Mouse (Mus musculus) ovary, postnatal 10 days (tissue): ENCODE measurements at regions not wholly inside any gene's neighbourhood (a gene's known extent, or its start where the extent isn't known, plus 50 kb on each side); places are given as distances from the start of the nearest gene placed in this dataset.
"Not testable (repeated sequence)": the region's sequence is repeated elsewhere in the genome, so short reads cannot be mapped to it uniquely, and the experiment has no call there.

Experiments
- DNase-seq: peaks from one replicate; pipeline ENCODE4 v3.0.0; 2022; ENCODE audit warnings: low spot score

DNA sequence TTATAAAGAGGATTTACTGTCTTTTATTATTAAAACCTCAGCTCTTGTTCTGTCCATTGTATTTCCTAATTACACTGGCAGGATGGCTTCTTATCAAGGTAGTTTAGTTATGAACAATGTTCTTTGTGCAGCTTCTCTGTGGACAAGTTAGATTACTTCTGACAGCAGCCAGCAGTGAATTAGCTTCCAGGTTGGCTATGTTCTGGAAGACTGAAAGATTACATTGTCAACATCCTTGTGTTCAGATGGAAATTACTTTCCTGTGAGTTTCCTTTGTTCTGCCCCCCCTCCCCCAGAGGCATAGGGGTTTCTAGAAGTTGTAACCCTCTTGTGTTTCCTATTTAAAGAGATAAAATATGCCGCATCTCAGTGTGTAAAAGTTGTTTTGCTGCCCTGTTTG, 846.1 kb downstream of the Car8 start:
- DNase-seq = no peak

GRCm38 (mm10) chr4:7391596-7391995, 847.2 kb downstream of the Car8 start:
- DNase-seq = no peak

DNA sequence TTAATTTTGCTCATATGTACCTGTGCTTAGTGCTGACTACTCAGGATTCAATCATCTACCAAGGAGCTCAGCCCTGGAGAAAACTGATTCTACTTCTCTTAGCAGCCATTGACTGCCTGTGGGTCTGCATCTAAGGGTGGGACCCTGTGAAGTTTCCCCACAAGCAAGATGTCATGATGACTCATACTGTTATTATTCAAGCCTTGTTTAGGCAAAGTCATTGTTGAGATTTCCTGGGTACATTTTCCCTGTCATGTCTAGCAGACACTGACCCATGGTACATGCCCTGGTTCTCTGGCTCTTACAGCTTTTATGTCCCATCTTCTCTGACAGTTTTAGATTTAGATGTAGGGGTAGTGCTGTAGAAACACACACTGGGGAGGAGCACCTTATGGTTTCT, 853.8 kb downstream of the Car8 start:
- no peak for DNase-seq

GRCm38 (mm10) chr4:7379996-7380395, 858.8 kb downstream of the Car8 start:
- DNase-seq = no peak

DNA sequence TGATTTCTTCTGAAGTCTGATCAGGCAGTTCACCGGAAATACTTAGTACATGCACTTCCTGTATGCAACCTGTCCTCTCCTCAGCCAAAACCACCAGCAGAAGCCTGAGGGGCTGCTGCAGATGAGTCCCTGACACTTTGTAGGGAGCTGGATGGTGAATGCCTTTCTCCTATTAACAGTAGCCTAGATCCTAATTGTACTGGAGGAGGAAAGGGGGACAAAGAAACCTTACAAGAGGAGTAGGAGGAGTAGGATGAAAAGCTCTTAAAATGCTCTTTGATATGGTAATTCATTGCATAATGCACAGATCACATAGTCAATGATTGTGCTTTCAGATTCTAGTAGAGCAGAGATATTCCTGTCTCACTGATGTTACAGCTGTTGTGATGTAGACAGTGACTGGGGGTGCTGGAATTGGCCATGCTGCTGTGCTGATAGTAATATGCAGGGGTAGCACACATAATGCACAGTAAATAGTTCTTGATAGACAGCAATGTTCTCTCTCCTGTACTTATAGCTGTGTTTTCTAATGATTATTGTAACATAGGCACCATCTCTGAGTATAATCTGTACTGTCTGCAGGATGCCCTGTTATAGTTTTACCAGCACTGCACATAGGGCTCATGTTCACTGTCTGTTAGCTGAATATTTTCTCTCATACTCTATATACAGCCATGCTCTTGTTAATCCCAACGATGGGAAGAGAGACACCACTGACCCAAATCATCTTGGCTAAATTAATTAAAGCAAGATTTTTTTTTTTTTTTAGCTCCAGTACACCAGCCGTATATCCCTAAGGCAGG, 874.4 kb downstream of the Car8 start:
- no peak for DNase-seq

- no peak for DNase-seq
These were observed 875.3 kb downstream of the Car8 start for GRCm38 (mm10) chr4:7363508-7363907.

- no peak for DNase-seq
These were observed 882.6 kb downstream of the Car8 start for GRCm38 (mm10) chr4:7356202-7356601.

DNA sequence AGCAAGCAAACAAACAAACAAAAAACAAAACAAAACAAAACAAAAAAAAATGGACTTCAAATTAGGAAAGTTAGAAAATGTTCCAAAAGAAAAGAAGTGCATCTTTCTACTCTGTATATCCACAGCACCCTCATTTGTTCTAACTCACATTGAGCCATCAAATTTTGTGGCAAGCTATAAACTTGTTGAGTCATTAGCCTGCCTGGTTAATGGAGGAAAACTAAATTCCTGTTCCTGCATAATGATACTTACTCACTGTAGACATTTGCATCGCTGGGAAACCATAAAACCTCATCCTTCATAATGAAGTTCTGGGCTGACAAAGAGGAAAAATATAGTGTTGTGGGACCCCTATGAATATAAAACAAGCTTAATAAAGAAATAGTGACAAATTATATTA, 891.5 kb downstream of the Car8 start:
- DNase-seq = no peak

DNA sequence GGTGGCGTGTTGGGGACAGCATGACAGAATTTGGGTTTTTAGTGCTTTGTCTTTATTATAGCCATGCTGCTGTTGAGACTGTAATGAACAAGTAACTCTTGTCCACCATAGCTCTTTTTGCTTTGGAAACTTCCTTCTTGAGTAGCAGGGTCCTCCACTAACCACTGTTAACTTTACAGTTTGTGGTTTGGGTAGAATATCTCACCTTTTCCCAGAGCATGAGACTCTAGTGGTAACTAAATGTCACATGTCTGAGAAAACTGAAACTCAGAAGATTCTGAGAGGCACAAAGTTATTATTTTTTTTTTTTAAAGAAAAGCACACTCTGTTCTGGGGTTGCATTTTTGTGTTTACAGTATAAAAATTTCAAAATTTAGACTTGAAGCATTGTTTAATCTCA, 897.7 kb downstream of the Car8 start:
- DNase-seq = no peak

GRCm38 (mm10) chr4:7314261-7314660, 924.6 kb downstream of the Car8 start:
- no peak for DNase-seq

GRCm38 (mm10) chr4:7313219-7313618, 925.6 kb downstream of the Car8 start:
- no peak for DNase-seq

DNA sequence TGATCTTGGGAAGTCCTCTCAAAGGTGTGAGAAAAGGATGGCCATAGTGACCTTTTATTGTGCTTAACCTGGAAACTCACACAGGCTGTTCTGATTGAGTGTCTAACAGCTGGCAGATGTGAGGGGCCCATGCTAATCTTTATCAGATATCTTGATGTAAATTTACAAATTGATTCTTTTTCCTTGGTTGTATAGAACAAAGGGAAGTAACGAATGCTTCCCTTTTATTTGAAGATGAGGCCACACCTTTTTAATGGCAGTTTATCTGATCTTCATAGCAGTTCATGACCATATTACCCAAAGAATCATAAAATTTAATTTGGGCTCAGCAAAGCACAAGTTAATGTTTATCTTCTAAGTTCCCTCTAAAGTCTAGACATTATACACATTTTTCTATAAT, 926.7 kb downstream of the Car8 start:
- DNase-seq = no peak

- DNase-seq = no peak
These were observed 969.8 kb downstream of the Car8 start for GRCm38 (mm10) chr4:7269047-7269446.

- DNase-seq = no peak
These were observed 982.4 kb downstream of the Car8 start for GRCm38 (mm10) chr4:7256486-7256885.

GRCm38 (mm10) chr4:7253616-7254015, 985.2 kb downstream of the Car8 start:
- DNase-seq = no peak

DNA sequence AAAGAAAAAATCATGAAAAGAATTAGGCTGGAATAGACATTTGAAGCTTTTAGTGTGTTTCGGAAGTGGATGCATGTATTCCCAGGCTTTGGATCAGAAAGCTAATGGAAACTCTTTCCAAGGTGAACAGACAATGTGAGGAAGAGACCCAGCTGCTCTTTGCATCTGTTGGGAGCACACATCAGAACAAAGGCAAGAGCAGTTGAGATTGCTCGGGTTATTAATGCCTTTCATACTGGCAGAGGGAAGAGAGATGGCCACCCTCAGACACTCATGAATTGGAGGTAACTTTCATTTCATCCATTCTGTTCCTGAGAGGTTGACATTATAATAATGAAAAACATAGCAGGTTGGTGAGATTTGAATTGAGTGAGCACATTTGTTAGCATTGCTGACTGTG, 987.2 kb downstream of the Car8 start:
- DNase-seq = no peak

DNA sequence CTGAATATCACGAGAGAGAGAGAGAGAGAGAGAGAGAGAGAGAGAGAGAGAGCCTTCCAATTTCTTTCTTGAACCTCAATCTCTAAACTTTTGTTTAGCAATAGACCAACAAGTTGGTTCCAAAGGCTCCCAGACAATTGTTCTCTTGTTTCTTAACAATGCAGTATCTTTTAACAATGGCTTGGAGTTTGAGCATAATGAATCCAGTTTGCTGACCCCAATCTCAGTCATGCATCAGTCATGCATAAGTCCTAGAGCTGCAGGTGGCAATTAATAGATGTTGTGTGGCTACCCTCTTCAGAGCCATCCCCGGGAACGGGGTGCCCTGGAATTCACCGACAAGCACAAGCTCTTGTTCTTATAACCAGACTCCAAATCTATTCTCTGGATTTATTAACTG, 991.0 kb downstream of the Car8 start:
- no peak for DNase-seq

GRCm38 (mm10) chr4:7247244-7247643, 991.6 kb downstream of the Car8 start:
- no peak for DNase-seq

- DNase-seq = no peak
These were observed 992.0 kb downstream of the Car8 start for GRCm38 (mm10) chr4:7246828-7247227.

DNA sequence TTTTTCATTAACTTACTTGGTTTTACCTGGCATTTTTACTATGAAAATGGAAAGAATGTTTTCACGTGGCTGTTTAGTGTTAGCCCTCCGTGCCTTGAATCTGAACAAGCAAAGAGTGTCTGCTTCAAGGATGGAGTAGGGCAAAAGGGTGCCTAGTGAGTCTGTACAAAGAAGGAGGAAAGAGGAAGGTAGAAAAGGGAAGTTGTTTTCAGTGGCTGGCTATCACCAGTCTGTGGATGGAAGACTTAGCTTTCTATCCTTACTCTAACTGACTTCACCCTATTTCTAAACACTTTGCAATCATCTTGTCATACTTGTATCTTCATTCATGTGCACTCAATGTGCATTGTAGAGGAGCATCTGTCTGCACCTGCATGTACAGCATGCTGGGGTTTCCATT, 993.2 kb downstream of the Car8 start:
- DNase-seq = no peak

DNA sequence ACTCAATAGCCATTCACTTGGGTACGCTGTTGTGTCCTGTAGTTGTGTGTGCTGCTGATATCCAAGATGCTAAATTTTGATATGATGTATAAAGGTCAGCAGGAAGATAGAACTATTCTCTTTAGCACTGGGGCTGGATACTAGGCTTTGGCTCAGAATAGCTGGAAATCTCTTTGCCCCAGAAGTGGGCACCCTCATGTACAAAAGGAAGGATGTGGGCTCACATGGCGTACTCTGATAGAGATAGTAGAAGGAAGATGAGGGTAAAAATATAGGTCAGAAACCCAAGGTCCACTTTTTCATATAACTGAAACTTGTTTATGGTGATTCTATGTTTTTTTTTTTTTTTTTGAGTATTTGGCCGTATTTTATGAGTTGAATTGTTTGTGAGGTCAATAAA, 1001.0 kb downstream of the Car8 start:
- DNase-seq = no peak

- not testable (repeated sequence) for DNase-seq
These were observed 1004.3 kb downstream of the Car8 start for GRCm38 (mm10) chr4:7234537-7234936.

GRCm38 (mm10) chr4:7228980-7229379, 1009.9 kb downstream of the Car8 start:
- no peak for DNase-seq

- DNase-seq = no peak
These were observed 1015.9 kb downstream of the Car8 start for GRCm38 (mm10) chr4:7222922-7223321.
